Mouse (Mus musculus) cortical plate, adult 2 months (tissue): ENCODE data around the gene Inafm2.

Experiments used
- CTCF ChIP-seq: fragments of 200-500 bp; IDR thresholded peaks from 2 replicates; pipeline ENCODE4 v1.5.1; 2011; ENCODE audit warnings: mild to moderate bottlenecking, control low read depth, low read length; ENCODE audit not compliant: insufficient read depth; ENCODE audit errors: extremely low read depth
- POLR2A ChIP-seq: fragments of 200-500 bp; IDR thresholded peaks from 2 replicates; pipeline ENCODE4 v1.6.1; 2011; ENCODE audit warnings: mild to moderate bottlenecking, low read length, control low read depth; ENCODE audit not compliant: insufficient read depth; ENCODE audit errors: extremely low read depth

DNA sequence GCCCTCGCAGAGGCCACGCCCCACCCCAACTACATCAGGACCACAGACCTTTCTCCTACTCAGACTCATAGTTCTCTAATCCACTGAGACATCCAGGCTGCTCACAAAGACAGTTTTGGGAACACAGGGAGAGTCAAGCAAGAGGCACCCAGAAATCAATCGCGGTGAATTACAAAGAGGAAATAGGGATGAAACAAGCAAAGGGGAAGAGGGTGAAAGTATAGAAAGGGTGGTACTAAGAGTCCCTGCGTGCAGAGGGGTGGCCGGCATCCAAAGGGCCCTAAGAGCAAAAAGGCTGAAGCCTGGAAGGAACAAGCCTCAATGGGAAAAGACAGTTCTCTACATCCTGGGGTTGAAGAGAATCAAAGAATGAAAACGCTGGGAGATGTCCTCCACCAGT lies 937 bp upstream of the Inafm2 start:
- no peak for TF ChIP-seq POLR2A
- no peak for TF ChIP-seq CTCF
